20 mouse cellular contexts compared by ENCODE assay signal in genomic region chr15:84541175-84541574, GRCm38 (mm10).
"Had no signal": no experiment of that assay in that cellular context is flagged by ENCODE, and none has a peak within 500 bp of the region (broad histone marks: within the 10 kb centered on the region; RNA-seq: fewer than 3 reads in every experiment).

No protein-coding gene starts in this region.

- H3K9ac ChIP-seq: limb, embryonic 12.5 days; limb, embryonic 15.5 days; liver, embryonic 14.5 days; liver, postnatal 0 days; lung, embryonic 14.5 days; midbrain, embryonic 12.5 days; midbrain, embryonic 15.5 days; neural tube, embryonic 12.5 days; stomach, embryonic 15.5 days had no signal

- H3K27me3 ChIP-seq: limb, embryonic 12.5 days; limb, embryonic 15.5 days; midbrain, embryonic 12.5 days; midbrain, embryonic 15.5 days; neural tube, embryonic 12.5 days; stomach, embryonic 15.5 days had no signal

- H3K36me3 ChIP-seq: limb, embryonic 12.5 days; limb, embryonic 15.5 days; midbrain, embryonic 12.5 days; midbrain, embryonic 15.5 days; neural tube, embryonic 12.5 days; stomach, embryonic 15.5 days had no signal

- H3K4me3 ChIP-seq: limb, embryonic 12.5 days; limb, embryonic 15.5 days; midbrain, embryonic 12.5 days; midbrain, embryonic 15.5 days; neural tube, embryonic 12.5 days; stomach, embryonic 15.5 days had no signal

- H3K4me1 ChIP-seq: neural tube, embryonic 12.5 days; stomach, embryonic 15.5 days had no signal

- H3K9me3 ChIP-seq: limb, embryonic 12.5 days; limb, embryonic 15.5 days; midbrain, embryonic 12.5 days; midbrain, embryonic 15.5 days; neural tube, embryonic 12.5 days; stomach, embryonic 15.5 days had no signal

- DNase-seq: left cerebral cortex, postnatal 4 days; liver, postnatal 0 days; lung, embryonic 14.5 days; retina, postnatal 1 day; right cerebral cortex, postnatal 25 days; spleen, adult 18-20 months; thymus, postnatal 25 days had no signal

- H3K4me2 ChIP-seq: limb, embryonic 12.5 days; limb, embryonic 15.5 days; liver, embryonic 11.5 days; lung, embryonic 14.5 days; midbrain, embryonic 12.5 days; midbrain, embryonic 15.5 days; neural tube, embryonic 12.5 days; stomach, embryonic 15.5 days had no signal

- ATAC-seq: hindbrain, postnatal 0 days; inflammation-experienced regulatory T-cells, adult 6 months; intestine, embryonic 16.5 days; liver, postnatal 0 days; lung, postnatal 0 days; midbrain, embryonic 15.5 days had no signal

- H3K27ac ChIP-seq: hindbrain, postnatal 0 days; limb, embryonic 12.5 days; limb, embryonic 15.5 days; liver, embryonic 14.5 days; macrophage; midbrain, embryonic 12.5 days; midbrain, embryonic 15.5 days; neural tube, embryonic 12.5 days; stomach, embryonic 15.5 days had no signal
